ENCODE assay signal across 8 mouse cellular contexts in the genomic region with DNA sequence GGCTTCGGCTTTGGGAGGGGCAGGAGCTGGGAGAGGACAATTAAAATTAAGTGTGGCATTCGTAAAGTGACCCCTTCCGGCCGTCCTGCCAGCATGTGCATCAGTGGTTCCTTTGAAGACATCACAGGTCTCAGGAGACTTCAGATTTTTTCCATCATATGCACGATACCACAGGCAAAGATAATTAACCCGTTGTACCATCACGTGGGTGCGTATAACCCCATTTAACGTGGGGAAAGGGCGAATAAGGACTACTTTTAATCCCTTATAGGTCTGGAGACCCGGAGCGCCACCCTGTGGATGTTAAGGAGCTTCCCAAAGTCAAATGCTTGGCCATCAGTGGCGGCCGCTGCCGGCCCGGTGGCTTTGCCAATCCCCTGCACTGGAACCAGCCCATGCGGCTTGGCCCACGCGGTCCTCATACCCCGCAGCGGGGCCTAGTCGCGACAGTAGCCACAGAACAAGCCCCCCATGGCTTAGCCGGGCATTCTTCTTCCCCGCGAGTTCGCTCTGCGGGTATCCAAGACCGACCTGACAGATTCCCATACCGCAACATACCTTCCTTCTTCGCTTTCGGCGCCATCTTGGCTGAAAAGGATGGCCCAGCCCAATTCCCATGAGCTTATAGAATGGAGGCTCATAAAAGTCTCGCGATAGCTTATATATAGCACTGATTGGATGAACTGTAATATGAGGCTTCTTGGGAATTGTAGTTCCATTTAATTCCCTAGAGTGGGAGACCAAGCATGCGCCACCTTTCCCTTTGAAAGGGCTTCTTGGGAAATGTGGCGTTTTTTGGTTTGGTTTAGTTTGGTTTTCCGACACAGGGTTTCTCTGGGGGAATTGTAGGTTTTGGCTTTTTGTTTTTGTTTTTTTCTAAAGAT. TPM values are rescaled to one million over a fixed set of nuclear protein-coding genes. Genes with fewer than 3 reads are reported as not detected.
DNase-seq lines count a peak whose midpoint lies in the region; ATAC-seq and TF ChIP-seq lines count a peak whose summit lies in the region.

A gene (minus strand): TSS at position 624 of the 884 bp plus-strand sequence.

- peak within 1 kb of the TSS; percentile 91 for H3K27ac ChIP-seq in gastrocnemius, adult 2 months
- peak within 1 kb of the TSS; percentile 93 for H3K27ac ChIP-seq in hindbrain, embryonic 16.5 days (ENCODE audit: low read depth, low read length)

- H3K27me3 ChIP-seq in hindbrain, embryonic 16.5 days (replicated peaks; ENCODE audit: control insufficient read depth, insufficient read depth, low read length): no peaks in the 10 kb centered on the region

- TF ChIP-seq CTCF in gastrocnemius, adult 2 months (IDR thresholded peaks at IDR 0.05): peak; percentile 51

- peak within 1 kb of the TSS; percentile 85 for H3K4me3 ChIP-seq in gastrocnemius, adult 2 months
- peak within 1 kb of the TSS; percentile 77 for H3K4me3 ChIP-seq in hindbrain, embryonic 16.5 days (ENCODE audit: low read length)

- peak; percentile 94 for ATAC-seq in hindbrain, embryonic 16.5 days

- H3K4me1 ChIP-seq in hindbrain, embryonic 16.5 days (ENCODE audit: control insufficient read depth, insufficient read depth, low read depth, low read length): peaks cover 35% of the 10 kb centered on the region

- H3K9me3 ChIP-seq in hindbrain, embryonic 16.5 days (ENCODE audit: control insufficient read depth, low read length): no peaks in the 10 kb centered on the region

- peaks cover 12% of the 10 kb centered on the region for H3K36me3 ChIP-seq in hindbrain, embryonic 16.5 days (ENCODE audit: control insufficient read depth, insufficient read depth, low read length)

- WGBS in hindbrain, embryonic 16.5 days: under 1% methylated on average over 38 of the region's 38 CpGs

- H3K9ac ChIP-seq in hindbrain, embryonic 16.5 days (ENCODE audit: low read depth, low read length): peak within 1 kb of the TSS; percentile 87

- peak within 1 kb of the TSS; percentile 77 for H3K4me2 ChIP-seq in hindbrain, embryonic 16.5 days (ENCODE audit: low read length)

- peak; percentile 77 for DNase-seq in T-cell, adult 2 months (ENCODE audit: low spot score)
- peak; percentile 77 to 88 for DNase-seq in cerebellum, postnatal 36 days
- DNase-seq in gastrocnemius, adult 2 months: peak; percentile 81
- DNase-seq in left cerebral cortex, adult 11 months (ENCODE audit: low spot score): peak; percentile 89
- DNase-seq in lung, postnatal 36 days: peak; percentile 93
- DNase-seq in retina, embryonic 14.5 days (ENCODE audit: low spot score): peak; percentile 97
- peak; percentile 74 to 77 for DNase-seq in thymus, postnatal 36 days

- intact Hi-C loops in gastrocnemius, adult 2 months (cut with DNase I): no loop called here

RNA-seq across cellular contexts. Expression of the gene that starts here (rescaled TPM):
- 100 to 1,000 TPM; 760 to 970 TPM for total RNA-seq in gastrocnemius, adult 2 months (2021)
- 662 and 677 TPM in 2 replicates for polyA plus RNA-seq in hindbrain, embryonic 16.5 days (2015; fragmentation: Nextera tagmentation; extraction: Ambion mirVana)

Comparison
In these comparisons a context has a peak if more than half of its experiments do, and no peak if none do; other contexts are left out.
1. Peak in every context shown above with its lines: DNase-seq, ATAC-seq, H3K4me3 ChIP-seq and H3K27ac ChIP-seq.